Mouse (Mus musculus): ENCODE results near the gene Hoxc9. TPM values are rescaled to one million over a fixed set of nuclear protein-coding genes. Genes with fewer than 3 reads are reported as not detected.

The Hoxc9 gene
- polyA plus RNA-seq, 1 experiment from 2014 or later = not detected

GRCm38 (mm10) chr15:102981379-102982288 lies 5.4 kb downstream of the Hoxc9 start:
- peaks cover 11% of the 10 kb centered on the region for H3K4me1 ChIP-seq
- H3K9ac ChIP-seq = no peak overlapping the region
- H3K27me3 ChIP-seq = peaks cover 100% of the 10 kb centered on the region
- H3K9me3 ChIP-seq = no peaks in the 10 kb centered on the region
- H3K27ac ChIP-seq = no peak overlapping the region
- H3K4me2 ChIP-seq = peak overlapping the region; percentile 37
- peak overlapping the region; percentile 16 for H3K4me3 ChIP-seq
- no peaks in the 10 kb centered on the region for H3K36me3 ChIP-seq
- WGBS = under 1% methylated on average over 88 of the region's 88 CpGs
- ATAC-seq (ENCODE audit: borderline replicate concordance, extremely low read depth, low FRiP score, low TSS enrichment) = peak; percentile 16; the same call in 1 of the 2 replicates

DNA sequence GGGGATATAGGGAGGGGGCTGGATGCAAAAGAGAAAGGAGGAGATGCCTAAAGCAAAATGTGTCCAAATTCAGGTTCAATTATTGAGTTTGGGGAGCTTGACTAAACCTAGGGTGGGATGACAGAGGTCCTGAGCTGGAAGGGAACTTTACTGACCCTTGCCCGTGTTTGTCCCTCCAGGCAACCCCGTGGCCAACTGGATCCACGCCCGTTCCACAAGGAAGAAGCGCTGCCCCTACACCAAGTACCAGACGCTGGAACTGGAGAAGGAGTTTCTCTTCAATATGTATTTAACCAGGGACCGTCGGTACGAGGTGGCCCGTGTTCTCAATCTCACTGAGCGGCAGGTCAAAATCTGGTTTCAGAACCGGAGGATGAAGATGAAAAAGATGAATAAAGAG lies 7.5 kb downstream of the Hoxc9 start:
- Histone ChIP-seq H3K4me1 (peaks cover 7% of the 10 kb centered on the region), H3K4me2 (no peak overlapping the region), H3K9ac (no peak overlapping the region), H3K9me3 (no peaks in the 10 kb centered on the region), H3K27me3 (peaks cover 100% of the 10 kb centered on the region), H3K36me3 (no peaks in the 10 kb centered on the region), H3K27ac (no peak overlapping the region), H3K4me3 (no peak overlapping the region)
- ATAC-seq (ENCODE audit: borderline replicate concordance, extremely low read depth, low FRiP score, low TSS enrichment) = no peak
- 0% methylated on average over 12 of the region's 12 CpGs for WGBS

DNA sequence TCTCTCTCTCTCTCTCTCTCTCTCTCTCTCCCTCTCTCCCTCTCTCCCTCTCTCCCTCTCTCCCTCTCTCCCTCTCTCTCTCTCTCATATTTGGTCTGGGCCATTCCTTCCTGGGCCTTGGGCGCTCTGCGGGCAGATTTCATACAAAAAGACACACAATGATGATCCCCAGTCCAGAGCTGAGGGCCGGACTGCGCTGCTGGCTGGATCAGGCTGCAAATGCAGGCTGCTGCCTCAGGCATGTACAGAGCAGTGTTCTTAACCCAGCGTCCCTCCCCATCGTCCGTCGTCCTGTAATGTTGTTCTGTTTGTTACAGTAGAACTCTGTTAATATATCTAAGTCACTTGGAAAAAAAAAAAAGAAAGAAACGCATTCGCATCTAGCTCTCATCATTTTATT lies 8.3 kb downstream of the Hoxc9 start:
- H3K9me3 ChIP-seq = no peaks in the 10 kb centered on the region
- peaks cover 7% of the 10 kb centered on the region for H3K4me1 ChIP-seq
- no peaks in the 10 kb centered on the region for H3K36me3 ChIP-seq
- H3K27ac ChIP-seq = no peak overlapping the region
- 3% methylated on average over 10 of the region's 10 CpGs for WGBS
- no peak overlapping the region for H3K4me3 ChIP-seq
- H3K27me3 ChIP-seq = peaks cover 100% of the 10 kb centered on the region
- ATAC-seq (ENCODE audit: borderline replicate concordance, extremely low read depth, low FRiP score, low TSS enrichment) = no peak
- no peak overlapping the region for H3K4me2 ChIP-seq
- H3K9ac ChIP-seq = no peak overlapping the region

GRCm38 (mm10) chr15:102984925-102985324 lies 8.7 kb downstream of the Hoxc9 start:
- no peak overlapping the region for H3K27ac ChIP-seq
- ATAC-seq (ENCODE audit: borderline replicate concordance, extremely low read depth, low FRiP score, low TSS enrichment) = no peak
- no peak overlapping the region for H3K9ac ChIP-seq
- H3K36me3 ChIP-seq = no peaks in the 10 kb centered on the region
- H3K27me3 ChIP-seq = peaks cover 100% of the 10 kb centered on the region
- 11% methylated on average over 3 of the region's 3 CpGs for WGBS
- H3K4me1 ChIP-seq = peaks cover 7% of the 10 kb centered on the region
- no peak overlapping the region for H3K4me2 ChIP-seq
- no peaks in the 10 kb centered on the region for H3K9me3 ChIP-seq
- H3K4me3 ChIP-seq = no peak overlapping the region

GRCm38 (mm10) chr15:102987124-102987833 lies 11.0 kb downstream of the Hoxc9 start:
- ATAC-seq (ENCODE audit: borderline replicate concordance, extremely low read depth, low FRiP score, low TSS enrichment) = peak; percentile 53; the same call in 1 of the 2 replicates
- H3K9ac ChIP-seq = no peak overlapping the region
- H3K36me3 ChIP-seq = no peaks in the 10 kb centered on the region
- 0 out of 2 replicates have a peak, but pooled peaks cover 5% of the 10 kb centered on the region for H3K4me1 ChIP-seq
- no peak overlapping the region for H3K4me2 ChIP-seq
- no peak overlapping the region for H3K4me3 ChIP-seq
- 3% methylated on average over 21 of the region's 21 CpGs for WGBS
- H3K27ac ChIP-seq = no peak overlapping the region
- peaks cover 99% of the 10 kb centered on the region for H3K27me3 ChIP-seq
- no peaks in the 10 kb centered on the region for H3K9me3 ChIP-seq

GRCm38 (mm10) chr15:102988078-102988477 lies 11.8 kb downstream of the Hoxc9 start:
- no peak for ATAC-seq (ENCODE audit: borderline replicate concordance, extremely low read depth, low FRiP score, low TSS enrichment)
- 0 out of 2 replicates have a peak, but pooled peaks cover 5% of the 10 kb centered on the region for H3K4me1 ChIP-seq
- no peak overlapping the region for H3K4me2 ChIP-seq
- no peak overlapping the region for H3K9ac ChIP-seq
- peaks cover 99% of the 10 kb centered on the region for H3K27me3 ChIP-seq
- no peaks in the 10 kb centered on the region for H3K36me3 ChIP-seq
- no peak overlapping the region for H3K27ac ChIP-seq
- H3K4me3 ChIP-seq = no peak overlapping the region
- no peaks in the 10 kb centered on the region for H3K9me3 ChIP-seq
- WGBS = 23% methylated on average over 5 of the region's 5 CpGs

- Histone ChIP-seq H3K27ac (no peak within 1 kb of the TSS), H3K27me3 (peaks cover 98% of the 10 kb centered on the region), H3K4me2 (0 out of 2 replicates have a peak within 1 kb of the TSS, but pooled peaks have one; percentile 18), H3K36me3 (no peaks in the 10 kb centered on the region), H3K9ac (no peak within 1 kb of the TSS), H3K4me1 (0 out of 2 replicates have a peak, but pooled peaks cover 5% of the 10 kb centered on the region), H3K4me3 (0 out of 2 replicates have a peak within 1 kb of the TSS, but pooled peaks have one; percentile 8), H3K9me3 (no peaks in the 10 kb centered on the region)
- no peak for ATAC-seq (ENCODE audit: borderline replicate concordance, extremely low read depth, low FRiP score, low TSS enrichment)
- 1% methylated on average over 69 of the region's 69 CpGs for WGBS
These were observed 14.5 kb downstream of the Hoxc9 start, which contains the start of gene Hoxc8 for GRCm38 (mm10) chr15:102990461-102991397. Gene Hoxc8 (plus strand): TSS chr15:102990607.

- Histone ChIP-seq H3K36me3 (no peaks in the 10 kb centered on the region), H3K27me3 (peaks cover 98% of the 10 kb centered on the region), H3K4me2 (no peak overlapping the region), H3K9ac (no peak overlapping the region), H3K4me1 (0 out of 2 replicates have a peak, but pooled peaks cover 5% of the 10 kb centered on the region), H3K27ac (no peak overlapping the region), H3K9me3 (no peaks in the 10 kb centered on the region), H3K4me3 (no peak overlapping the region)
- no peak for ATAC-seq (ENCODE audit: borderline replicate concordance, extremely low read depth, low FRiP score, low TSS enrichment)
- 5% methylated on average over 7 of the region's 7 CpGs for WGBS
These were observed 15.5 kb downstream of the Hoxc9 start for GRCm38 (mm10) chr15:102991782-102992181.

- H3K9ac ChIP-seq = no peak overlapping the region
- no peak overlapping the region for H3K4me2 ChIP-seq
- H3K4me1 ChIP-seq = 0 out of 2 replicates have a peak, but pooled peaks cover 5% of the 10 kb centered on the region
- ATAC-seq (ENCODE audit: borderline replicate concordance, extremely low read depth, low FRiP score, low TSS enrichment) = no peak
- peaks cover 98% of the 10 kb centered on the region for H3K27me3 ChIP-seq
- H3K36me3 ChIP-seq = no peaks in the 10 kb centered on the region
- no peak overlapping the region for H3K4me3 ChIP-seq
- no peak overlapping the region for H3K27ac ChIP-seq
- under 1% methylated on average over 11 of the region's 11 CpGs for WGBS
- no peaks in the 10 kb centered on the region for H3K9me3 ChIP-seq
These were observed 16.0 kb downstream of the Hoxc9 start for GRCm38 (mm10) chr15:102992206-102992605.

GRCm38 (mm10) chr15:102992863-102993262 lies 16.6 kb downstream of the Hoxc9 start:
- Histone ChIP-seq H3K27ac (no peak overlapping the region), H3K36me3 (no peaks in the 10 kb centered on the region), H3K27me3 (peaks cover 98% of the 10 kb centered on the region), H3K4me1 (0 out of 2 replicates have a peak, but pooled peaks cover 5% of the 10 kb centered on the region), H3K9me3 (no peaks in the 10 kb centered on the region), H3K4me3 (no peak overlapping the region), H3K9ac (no peak overlapping the region), H3K4me2 (no peak overlapping the region)
- no peak for ATAC-seq (ENCODE audit: borderline replicate concordance, extremely low read depth, low FRiP score, low TSS enrichment)
- 3% methylated on average over 3 of the region's 3 CpGs for WGBS

- Histone ChIP-seq H3K4me1 (peaks cover 18% of the 10 kb centered on the region; the same call in 1 of the 2 replicates), H3K4me2 (no peak overlapping the region), H3K36me3 (no peaks in the 10 kb centered on the region), H3K27me3 (peaks cover 99% of the 10 kb centered on the region), H3K9me3 (no peaks in the 10 kb centered on the region), H3K9ac (no peak overlapping the region), H3K4me3 (no peak overlapping the region), H3K27ac (no peak overlapping the region)
- ATAC-seq (ENCODE audit: borderline replicate concordance, extremely low read depth, low FRiP score, low TSS enrichment) = no peak
- WGBS = under 1% methylated on average over 9 of the region's 9 CpGs
These were observed 20.3 kb downstream of the Hoxc9 start for GRCm38 (mm10) chr15:102996548-102996947.
